Mouse (Mus musculus) embryonic facial prominence, embryonic 15.5 days (tissue): ENCODE results near the gene Krt25. TPM values are rescaled to one million over a fixed set of nuclear protein-coding genes. Genes with fewer than 3 reads are reported as not detected.

ENCODE experiments used
- ATAC-seq: fragments of 200-750 bp; cut with Nextera tagmentation; 2 replicates; pipeline ENCODE4 v1.8.0; 2017; ENCODE audit warnings: low read depth, moderate TSS enrichment; ENCODE audit not compliant: insufficient number of reproducible peaks, low FRiP score, low TSS enrichment
- H3K27ac ChIP-seq: fragments of 300-500 bp; sonication (generic); replicated peaks from 2 replicates; pipeline ENCODE4 v1.5.1; 2015; ENCODE audit warnings: mild to moderate bottlenecking, inconsistent platforms
- H3K27me3 ChIP-seq: fragments of 300-500 bp; sonication (generic); 2 replicates; pipeline ENCODE4 v1.6.1; 2015; ENCODE audit warnings: inconsistent platforms
- H3K36me3 ChIP-seq: fragments of 300-500 bp; sonication (generic); 2 replicates; pipeline ENCODE4 v1.6.1; 2015; ENCODE audit warnings: mild to moderate bottlenecking, inconsistent platforms
- H3K4me1 ChIP-seq: fragments of 300-500 bp; sonication (generic); 2 replicates; pipeline ENCODE4 v1.6.1; 2015; ENCODE audit warnings: inconsistent platforms
- H3K4me2 ChIP-seq: fragments of 300-500 bp; sonication (generic); replicated peaks from 2 replicates; pipeline ENCODE4 v1.6.1; 2015; ENCODE audit warnings: mild to moderate bottlenecking, inconsistent platforms
- H3K4me3 ChIP-seq: fragments of 300-500 bp; sonication (generic); replicated peaks from 2 replicates; pipeline ENCODE4 v1.5.1; 2015; ENCODE audit warnings: mild to moderate bottlenecking, inconsistent platforms
- H3K9ac ChIP-seq: fragments of 300-500 bp; sonication (generic); 2 replicates; pipeline ENCODE4 v1.6.1; 2015; ENCODE audit warnings: inconsistent platforms
- H3K9me3 ChIP-seq: fragments of 300-500 bp; sonication (generic); replicated peaks from 2 replicates; pipeline ENCODE4 v1.6.1; 2016; ENCODE audit warnings: inconsistent platforms
- WGBS: fragments of 180-500 bp; shearing (Covaris S2); methylation state at CpG from one replicate; pipeline ENCODE4 v1.1.7; 2015; 5-methylcytosine and 5-hydroxymethylcytosine counted together
- polyA plus RNA-seq: library from polyadenylated mRNA; unstranded; fragments of >200 nt; fragmentation: Nextera tagmentation; extraction: Ambion mirVana; gene quantifications from 2 replicates; pipeline ENCODE4 v1.2.1, GENCODE M21; 2015

Gene Krt25
- 26.1 and 71.3 TPM in 2 replicates for polyA plus RNA-seq

GRCm38 (mm10) chr11:99322851-99323250, at the start of gene Krt25:
Gene Krt25 (minus strand): TSS chr11:99322951.
- Histone ChIP-seq H3K27ac (no peak within 1 kb of the TSS), H3K27me3 (no peaks in the 10 kb centered on the region), H3K9me3 (no peaks in the 10 kb centered on the region), H3K4me2 (no peak within 1 kb of the TSS), H3K4me3 (no peak within 1 kb of the TSS), H3K9ac (no peak within 1 kb of the TSS), H3K36me3 (no peaks in the 10 kb centered on the region), H3K4me1 (0 out of 2 replicates have a peak, but pooled peaks cover 4% of the 10 kb centered on the region)
- no peak for ATAC-seq
- WGBS: 86% methylated on average over 11 of the region's 11 CpGs

GRCm38 (mm10) chr11:99369853-99370451, 47.2 kb upstream of the Krt25 start:
- ATAC-seq: no peak
- Histone ChIP-seq H3K9ac (no peak overlapping the region), H3K9me3 (no peaks in the 10 kb centered on the region), H3K36me3 (no peaks in the 10 kb centered on the region), H3K4me2 (no peak overlapping the region), H3K4me3 (no peak overlapping the region), H3K4me1 (no peaks in the 10 kb centered on the region), H3K27ac (no peak overlapping the region), H3K27me3 (no peaks in the 10 kb centered on the region)
- WGBS: 83% methylated on average over 8 of the region's 8 CpGs

GRCm38 (mm10) chr11:99369229-99369628, 46.5 kb upstream of the Krt25 start:
- ATAC-seq: no peak
- Histone ChIP-seq H3K27ac (no peak overlapping the region), H3K4me1 (no peaks in the 10 kb centered on the region), H3K27me3 (no peaks in the 10 kb centered on the region), H3K9ac (no peak overlapping the region), H3K36me3 (no peaks in the 10 kb centered on the region), H3K9me3 (no peaks in the 10 kb centered on the region), H3K4me3 (no peak overlapping the region), H3K4me2 (no peak overlapping the region)
- WGBS: 12% methylated on average over 3 of the region's 3 CpGs

- no peak overlapping the region for H3K27ac ChIP-seq
- H3K27me3 ChIP-seq: no peaks in the 10 kb centered on the region
- no peaks in the 10 kb centered on the region for H3K4me1 ChIP-seq
- no peak overlapping the region for H3K4me3 ChIP-seq
- no peak overlapping the region for H3K9ac ChIP-seq
- no peak overlapping the region for H3K4me2 ChIP-seq
- H3K9me3 ChIP-seq: no peaks in the 10 kb centered on the region
- no peak for ATAC-seq
- no peaks in the 10 kb centered on the region for H3K36me3 ChIP-seq
- 36% methylated on average over 10 of the region's 10 CpGs for WGBS
Observed at GRCm38 (mm10) chr11:99366791-99367190, 44.0 kb upstream of the Krt25 start.

DNA sequence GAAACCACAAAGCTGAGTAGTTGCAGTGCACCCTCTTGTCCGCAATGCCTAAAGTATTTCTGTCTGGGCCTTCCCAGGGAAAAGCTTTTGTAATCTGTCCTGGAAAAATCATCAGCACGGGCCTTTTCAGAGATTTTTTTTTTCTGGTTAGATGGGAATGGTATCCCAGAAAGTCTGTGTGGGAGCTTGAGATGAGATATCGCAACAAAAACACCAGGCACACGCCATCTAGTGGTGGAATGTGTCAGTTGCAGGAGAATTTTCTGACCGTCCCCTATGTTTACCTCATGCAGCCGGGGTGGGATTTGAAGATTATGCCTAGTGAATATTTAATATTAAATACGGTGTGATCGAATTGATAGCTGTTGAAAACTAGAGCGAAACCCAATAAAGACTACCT, 41.7 kb upstream of the Krt25 start:
- no peaks in the 10 kb centered on the region for H3K27me3 ChIP-seq
- no peak overlapping the region for H3K4me2 ChIP-seq
- ATAC-seq: no peak
- no peak overlapping the region for H3K27ac ChIP-seq
- H3K4me1 ChIP-seq: no peaks in the 10 kb centered on the region
- H3K4me3 ChIP-seq: no peak overlapping the region
- no peaks in the 10 kb centered on the region for H3K9me3 ChIP-seq
- WGBS: 21% methylated on average over 9 of the region's 9 CpGs
- no peak overlapping the region for H3K9ac ChIP-seq
- H3K36me3 ChIP-seq: no peaks in the 10 kb centered on the region

DNA sequence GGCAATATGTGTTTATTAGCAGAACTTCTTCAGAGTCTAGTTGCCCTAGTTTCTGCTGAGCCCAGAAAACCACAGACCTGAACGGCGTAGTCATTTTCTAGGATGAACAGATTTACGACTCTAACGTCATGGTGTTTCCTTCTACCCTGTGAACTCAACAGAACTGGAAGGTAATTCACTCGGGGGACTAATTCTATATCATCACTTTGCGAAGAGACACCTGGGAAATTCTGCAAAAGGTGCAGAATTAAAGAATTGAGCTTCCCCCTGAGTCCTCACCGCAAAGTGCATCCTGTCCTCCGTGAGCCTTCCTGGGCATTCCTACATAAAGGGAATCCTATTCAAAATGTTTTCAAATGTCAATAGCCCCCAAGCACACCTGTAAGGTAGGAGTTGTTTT, 38.7 kb upstream of the Krt25 start:
- H3K36me3 ChIP-seq: no peaks in the 10 kb centered on the region

GRCm38 (mm10) chr11:99351004-99351403, 28.3 kb upstream of the Krt25 start, which contains the start of gene Krt27:
Gene Krt27 (minus strand): TSS chr11:99351104.
- H3K9me3 ChIP-seq: no peaks in the 10 kb centered on the region
- H3K4me2 ChIP-seq: no peak within 1 kb of the TSS
- H3K36me3 ChIP-seq: no peaks in the 10 kb centered on the region
- no peak within 1 kb of the TSS for H3K4me3 ChIP-seq
- ATAC-seq: no peak
- H3K27me3 ChIP-seq: 0 out of 2 replicates have a peak, but pooled peaks cover 4% of the 10 kb centered on the region
- H3K9ac ChIP-seq: no peak within 1 kb of the TSS
- H3K4me1 ChIP-seq: no peaks in the 10 kb centered on the region
- no peak within 1 kb of the TSS for H3K27ac ChIP-seq
- WGBS: 76% methylated on average over 12 of the region's 12 CpGs

More for the DNA sequence above, 38.7 kb upstream of the Krt25 start:
- Histone ChIP-seq H3K4me2 (no peak overlapping the region), H3K9me3 (no peaks in the 10 kb centered on the region), H3K9ac (no peak overlapping the region), H3K4me3 (no peak overlapping the region), H3K27me3 (no peaks in the 10 kb centered on the region), H3K4me1 (no peaks in the 10 kb centered on the region), H3K27ac (no peak overlapping the region)
- ATAC-seq: no peak
- 78% methylated on average over 8 of the region's 8 CpGs for WGBS

GRCm38 (mm10) chr11:99339299-99339847, 16.6 kb upstream of the Krt25 start:
- Histone ChIP-seq H3K27ac (no peak overlapping the region), H3K36me3 (no peaks in the 10 kb centered on the region), H3K4me3 (no peak overlapping the region), H3K4me2 (no peak overlapping the region), H3K9ac (no peak overlapping the region), H3K27me3 (no peaks in the 10 kb centered on the region), H3K4me1 (no peaks in the 10 kb centered on the region), H3K9me3 (no peaks in the 10 kb centered on the region)
- 80% methylated on average over 11 of the region's 11 CpGs for WGBS
- ATAC-seq: no peak

- no peak within 1 kb of the TSS for H3K27ac ChIP-seq
- ATAC-seq: no peak
- WGBS: 89% methylated on average over 11 of the region's 11 CpGs
- H3K4me3 ChIP-seq: no peak within 1 kb of the TSS
- no peak within 1 kb of the TSS for H3K4me2 ChIP-seq
- H3K9me3 ChIP-seq: no peaks in the 10 kb centered on the region
- H3K9ac ChIP-seq: no peak within 1 kb of the TSS
- H3K4me1 ChIP-seq: no peaks in the 10 kb centered on the region
- no peaks in the 10 kb centered on the region for H3K36me3 ChIP-seq
- H3K27me3 ChIP-seq: no peaks in the 10 kb centered on the region
Observed at GRCm38 (mm10) chr11:99337866-99338265, 15.1 kb upstream of the Krt25 start, which contains the start of gene Krt26. Gene Krt26 (minus strand): TSS chr11:99337966.

GRCm38 (mm10) chr11:99333426-99333825, 10.7 kb upstream of the Krt25 start:
- no peak overlapping the region for H3K27ac ChIP-seq
- 63% methylated on average over 13 of the region's 13 CpGs for WGBS
- no peaks in the 10 kb centered on the region for H3K27me3 ChIP-seq
- no peak overlapping the region for H3K4me2 ChIP-seq
- ATAC-seq: no peak
- no peaks in the 10 kb centered on the region for H3K4me1 ChIP-seq
- no peaks in the 10 kb centered on the region for H3K9me3 ChIP-seq
- no peak overlapping the region for H3K9ac ChIP-seq
- H3K36me3 ChIP-seq: no peaks in the 10 kb centered on the region
- H3K4me3 ChIP-seq: no peak overlapping the region

DNA sequence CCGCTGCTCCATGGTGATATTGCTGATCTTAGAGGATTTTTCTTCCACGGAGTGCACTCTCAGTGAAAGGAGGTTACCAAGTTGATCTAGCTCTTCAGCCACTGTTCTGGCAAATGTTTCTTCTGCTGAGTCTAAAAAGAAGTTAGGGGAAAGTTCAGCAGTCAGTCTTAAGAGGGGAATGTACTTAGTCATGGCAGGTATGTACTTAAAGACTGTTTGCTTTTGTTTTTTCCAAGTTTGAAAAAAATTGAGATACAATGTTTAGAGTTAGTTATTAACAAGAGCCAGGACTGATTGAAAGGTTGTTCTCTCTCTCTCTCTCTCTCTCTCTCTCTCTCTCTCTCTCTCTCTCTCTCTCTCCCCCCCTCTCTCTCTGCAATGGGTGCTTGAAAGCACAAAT, 6.9 kb upstream of the Krt25 start:
- no peaks in the 10 kb centered on the region for H3K9me3 ChIP-seq
- no peaks in the 10 kb centered on the region for H3K36me3 ChIP-seq
- no peak overlapping the region for H3K4me3 ChIP-seq
- H3K27ac ChIP-seq: no peak overlapping the region
- ATAC-seq: no peak
- 70% methylated on average over 2 of the region's 2 CpGs for WGBS
- H3K4me2 ChIP-seq: no peak overlapping the region
- H3K4me1 ChIP-seq: no peaks in the 10 kb centered on the region
- no peaks in the 10 kb centered on the region for H3K27me3 ChIP-seq
- no peak overlapping the region for H3K9ac ChIP-seq

DNA sequence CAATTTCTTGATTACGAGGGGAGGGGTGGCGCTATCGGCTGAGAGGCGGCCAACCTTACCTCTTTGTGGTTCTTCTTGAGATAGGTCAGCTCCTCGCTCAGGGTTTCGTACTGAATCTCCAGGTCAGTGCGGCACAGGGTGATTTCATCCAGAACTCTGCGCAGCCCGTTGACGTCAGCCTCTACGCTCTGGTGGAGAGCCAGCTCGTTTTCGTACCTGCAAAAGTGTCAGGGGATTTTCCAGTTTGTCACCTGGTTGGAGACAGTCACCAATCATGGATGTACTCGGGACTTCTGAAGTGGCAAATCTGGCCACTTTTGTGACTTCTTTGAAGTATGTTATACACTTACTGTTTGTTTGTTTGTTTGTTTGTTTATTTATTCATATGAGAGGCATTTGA, 1.7 kb downstream of the Krt25 start:
- no peaks in the 10 kb centered on the region for H3K27me3 ChIP-seq
- no peaks in the 10 kb centered on the region for H3K9me3 ChIP-seq
- 88% methylated on average over 14 of the region's 14 CpGs for WGBS
- no peak overlapping the region for H3K9ac ChIP-seq
- no peak for ATAC-seq
- H3K4me3 ChIP-seq: no peak overlapping the region
- H3K27ac ChIP-seq: no peak overlapping the region
- H3K4me1 ChIP-seq: 0 out of 2 replicates have a peak, but pooled peaks cover 4% of the 10 kb centered on the region
- H3K36me3 ChIP-seq: no peaks in the 10 kb centered on the region
- H3K4me2 ChIP-seq: no peak overlapping the region
